Mouse (Mus musculus): ENCODE results near the gene Gm10251.
A peak's percentile ranks its signal among the peaks of the same experiment; 100 is the strongest.
"Not testable (repeated sequence)": the region's sequence is repeated elsewhere in the genome, so short reads cannot be mapped to it uniquely, and the experiment has no call there.

Gene Gm10251

GRCm38 (mm10) chr14:6684070-6684469 lies at the start of gene Gm10251:
Gene Gm10251 (minus strand): TSS chr14:6684170.
- not testable (repeated sequence) for DNase-seq (ENCODE audit: inconsistent age in 2 of 2, low spot score in 1 of 2)

GRCm38 (mm10) chr14:6720151-6720550 lies 36.2 kb upstream of the Gm10251 start, which contains the start of gene Gm8050:
Gene Gm8050 (minus strand): TSS chr14:6720251.
- DNase-seq (ENCODE audit: inconsistent age in 2 of 2, low spot score in 1 of 2) = not testable (repeated sequence)

- DNase-seq (ENCODE audit: inconsistent age in 2 of 2, low spot score in 1 of 2) = not testable (repeated sequence)
Observed at GRCm38 (mm10) chr14:6622318-6622717, 61.7 kb downstream of the Gm10251 start, which contains the start of gene Gm3460. Gene Gm3460 (minus strand): TSS chr14:6622418.

- DNase-seq (ENCODE audit: inconsistent age in 2 of 2, low spot score in 1 of 2) = peak; percentile 3 to 17
Observed at GRCm38 (mm10) chr14:6606436-6606835, 77.5 kb downstream of the Gm10251 start.

GRCm38 (mm10) chr14:6605004-6605403 lies 79.0 kb downstream of the Gm10251 start:
- peak; percentile 2 to 17 for DNase-seq (ENCODE audit: inconsistent age in 2 of 2, low spot score in 1 of 2)

GRCm38 (mm10) chr14:6604551-6604950 lies 79.4 kb downstream of the Gm10251 start:
- DNase-seq (ENCODE audit: inconsistent age in 2 of 2, low spot score in 1 of 2) = peak in 1 of 2 experiments; percentile 7

GRCm38 (mm10) chr14:6590513-6590912 lies 93.5 kb downstream of the Gm10251 start, which contains the start of gene Gm3629:
Gene Gm3629 (minus strand): TSS chr14:6590613.
- DNase-seq (ENCODE audit: inconsistent age in 2 of 2, low spot score in 1 of 2) = not testable (repeated sequence)
